Mouse (Mus musculus): ENCODE results near the gene Arid3a.

GRCm38 (mm10) chr10:79928030-79928694, 1.3 kb downstream of the Arid3a start:
- no peak for TF ChIP-seq POLR2A (IDR thresholded peaks at IDR 0.05; ENCODE audit: extremely low read depth, insufficient read depth, low read length)
- TF ChIP-seq CTCF (IDR thresholded peaks at IDR 0.05; ENCODE audit: low read depth, low read length), result no peak

All from liver, adult 2 months (tissue).